Comparison of ENCODE assay signal across 18 mouse cellular contexts in genomic region chr6:118314941-118315687, GRCm38 (mm10).
A peak's percentile ranks its signal among the peaks of the same experiment; 100 is the strongest.
DNase-seq lines count a peak whose midpoint lies in the region; ATAC-seq and TF ChIP-seq lines count a peak whose summit lies in the region.
"Had no signal": no experiment of that assay in that cellular context is flagged by ENCODE, and none has a peak within 500 bp of the region (broad histone marks: within the 10 kb centered on the region; RNA-seq: fewer than 3 reads in every experiment).

No protein-coding gene starts in this region.

- H3K27ac ChIP-seq in midbrain, embryonic 11.5 days (ENCODE audit: low read depth, low read length), result no peak overlapping the region
- H3K27ac ChIP-seq in midbrain, embryonic 13.5 days, result no peak overlapping the region
- no peak overlapping the region for H3K27ac ChIP-seq in intestine, embryonic 15.5 days
- no peak overlapping the region for H3K27ac ChIP-seq in stomach, embryonic 16.5 days (ENCODE audit: low read length)
- H3K27ac ChIP-seq in cerebellum, adult 2 months (ENCODE audit: insufficient read depth, low read length), result no peak overlapping the region
- no peak overlapping the region for H3K27ac ChIP-seq in layer of hippocampus, adult 2 months
- H3K27ac ChIP-seq: embryonic facial prominence, embryonic 13.5 days; forebrain, embryonic 13.5 days; gastrocnemius, adult 2 months; limb, embryonic 15.5 days; neural tube, embryonic 15.5 days had no signal

- WGBS in midbrain, embryonic 11.5 days, result 50% methylated on average over 13 of the region's 13 CpGs
- WGBS in midbrain, embryonic 13.5 days, result 38% methylated on average over 13 of the region's 13 CpGs
- WGBS in intestine, embryonic 15.5 days, result 37% methylated on average over 13 of the region's 13 CpGs
- WGBS in stomach, embryonic 16.5 days, result 34% methylated on average over 13 of the region's 13 CpGs
- WGBS in cerebellum, adult 2 months, result 35% methylated on average over 13 of the region's 13 CpGs

- DNase-seq in midbrain, embryonic 11.5 days (ENCODE audit: low spot score, missing footprints), result peak; percentile 81
- DNase-seq in embryo, embryonic 10.5 days (ENCODE audit: low spot score), result peak; percentile 24
- DNase-seq in cerebellum, adult 2 months, result no peak
- DNase-seq in layer of hippocampus, adult 2 months (ENCODE audit: low spot score in 2 of 2), result no peak
- DNase-seq: cerebellum, adult 9-10 months; gastrocnemius, adult 2 months; heart, postnatal 4 days; kidney, adult 8-10 months; lung, embryonic 14.5 days; thymus, postnatal 4 days had no signal

- no peaks in the 10 kb centered on the region for H3K36me3 ChIP-seq in midbrain, embryonic 11.5 days (ENCODE audit: control insufficient read depth, insufficient read depth, low read length)
- no peaks in the 10 kb centered on the region for H3K36me3 ChIP-seq in midbrain, embryonic 13.5 days
- H3K36me3 ChIP-seq in intestine, embryonic 15.5 days, result no peaks in the 10 kb centered on the region
- no peaks in the 10 kb centered on the region for H3K36me3 ChIP-seq in stomach, embryonic 16.5 days (ENCODE audit: control insufficient read depth, insufficient read depth, low read length)
- H3K36me3 ChIP-seq: embryonic facial prominence, embryonic 13.5 days; limb, embryonic 15.5 days; neural tube, embryonic 15.5 days had no signal

- H3K9ac ChIP-seq in midbrain, embryonic 11.5 days (ENCODE audit: low read length), result no peak overlapping the region
- H3K9ac ChIP-seq in midbrain, embryonic 13.5 days (replicated peaks), result no peak overlapping the region
- no peak overlapping the region for H3K9ac ChIP-seq in intestine, embryonic 15.5 days
- H3K9ac ChIP-seq in stomach, embryonic 16.5 days (ENCODE audit: low read length), result no peak overlapping the region; the same call in 1 of the 2 replicates
- H3K9ac ChIP-seq: embryonic facial prominence, embryonic 13.5 days; forebrain, embryonic 13.5 days; limb, embryonic 15.5 days; lung, embryonic 14.5 days; neural tube, embryonic 15.5 days had no signal

- no peak overlapping the region for H3K4me2 ChIP-seq in midbrain, embryonic 11.5 days
- H3K4me2 ChIP-seq in midbrain, embryonic 13.5 days (replicated peaks), result no peak overlapping the region
- no peak overlapping the region for H3K4me2 ChIP-seq in intestine, embryonic 15.5 days (replicated peaks)
- no peak overlapping the region for H3K4me2 ChIP-seq in stomach, embryonic 16.5 days (ENCODE audit: low read depth, low read length)
- H3K4me2 ChIP-seq: embryonic facial prominence, embryonic 13.5 days; forebrain, embryonic 13.5 days; limb, embryonic 15.5 days; lung, embryonic 14.5 days; neural tube, embryonic 15.5 days had no signal

- no peak overlapping the region for H3K4me3 ChIP-seq in midbrain, embryonic 11.5 days (ENCODE audit: low read depth, low read length)
- no peak overlapping the region for H3K4me3 ChIP-seq in midbrain, embryonic 13.5 days (replicated peaks)
- no peak overlapping the region for H3K4me3 ChIP-seq in intestine, embryonic 15.5 days (replicated peaks)
- H3K4me3 ChIP-seq in stomach, embryonic 16.5 days (replicated peaks; ENCODE audit: low read length), result no peak overlapping the region
- H3K4me3 ChIP-seq in cerebellum, adult 2 months (replicated peaks; ENCODE audit: insufficient read depth, low read depth, low read length), result no peak overlapping the region
- no peak overlapping the region for H3K4me3 ChIP-seq in layer of hippocampus, adult 2 months
- H3K4me3 ChIP-seq: embryonic facial prominence, embryonic 13.5 days; forebrain, embryonic 13.5 days; gastrocnemius, adult 2 months; limb, embryonic 15.5 days; neural tube, embryonic 15.5 days had no signal

- peaks cover 3% of the 10 kb centered on the region; the same call in 1 of the 2 replicates for H3K4me1 ChIP-seq in midbrain, embryonic 11.5 days (ENCODE audit: control insufficient read depth, insufficient read depth, low read length)
- H3K4me1 ChIP-seq in midbrain, embryonic 13.5 days (replicated peaks), result 0 out of 2 replicates have a peak, but pooled peaks cover 7% of the 10 kb centered on the region
- no peaks in the 10 kb centered on the region for H3K4me1 ChIP-seq in intestine, embryonic 15.5 days (replicated peaks)
- 0 out of 2 replicates have a peak, but pooled peaks cover 3% of the 10 kb centered on the region for H3K4me1 ChIP-seq in stomach, embryonic 16.5 days (ENCODE audit: control insufficient read depth, insufficient read depth, low read length)
- H3K4me1 ChIP-seq in cerebellum, adult 2 months (ENCODE audit: control insufficient read depth, insufficient read depth, low read length), result no peaks in the 10 kb centered on the region
- H3K4me1 ChIP-seq: forebrain, embryonic 13.5 days had no signal

- no peak for TF ChIP-seq CTCF in cerebellum, adult 2 months (IDR thresholded peaks at IDR 0.05; ENCODE audit: borderline replicate concordance, insufficient read depth, low read depth, low read length)
- no peak for TF ChIP-seq CTCF in layer of hippocampus, adult 2 months (conservative IDR thresholded peaks at IDR 0.05)

- no peaks in the 10 kb centered on the region for H3K9me3 ChIP-seq in midbrain, embryonic 11.5 days (ENCODE audit: control insufficient read depth, low read length)
- H3K9me3 ChIP-seq in midbrain, embryonic 13.5 days, result no peaks in the 10 kb centered on the region
- H3K9me3 ChIP-seq in intestine, embryonic 15.5 days, result no peaks in the 10 kb centered on the region
- no peaks in the 10 kb centered on the region for H3K9me3 ChIP-seq in stomach, embryonic 16.5 days (replicated peaks; ENCODE audit: control insufficient read depth, low read length)
- H3K9me3 ChIP-seq: embryonic facial prominence, embryonic 13.5 days; forebrain, embryonic 13.5 days; limb, embryonic 15.5 days; neural tube, embryonic 15.5 days had no signal

- no peak for ATAC-seq in midbrain, embryonic 11.5 days (ENCODE audit: low FRiP score)
- no peak for ATAC-seq in midbrain, embryonic 13.5 days
- peak; percentile 56; the same call in 1 of the 2 replicates for ATAC-seq in intestine, embryonic 15.5 days
- peak; percentile 56; the same call in 1 of the 2 replicates for ATAC-seq in stomach, embryonic 16.5 days (ENCODE audit: insufficient read depth, low FRiP score)
- no peak for ATAC-seq in cerebellum, adult (ENCODE audit: insufficient number of reproducible peaks, low FRiP score, low TSS enrichment)
- ATAC-seq: forebrain, embryonic 13.5 days had no signal

- H3K27me3 ChIP-seq in midbrain, embryonic 11.5 days (ENCODE audit: control insufficient read depth, insufficient read depth, low read length), result no peaks in the 10 kb centered on the region
- 0 out of 2 replicates have a peak, but pooled peaks cover 3% of the 10 kb centered on the region for H3K27me3 ChIP-seq in midbrain, embryonic 13.5 days
- no peaks in the 10 kb centered on the region for H3K27me3 ChIP-seq in intestine, embryonic 15.5 days (replicated peaks)
- no peaks in the 10 kb centered on the region for H3K27me3 ChIP-seq in stomach, embryonic 16.5 days (ENCODE audit: control insufficient read depth, insufficient read depth, low read length)
- no peaks in the 10 kb centered on the region for H3K27me3 ChIP-seq in cerebellum, adult 2 months (ENCODE audit: control insufficient read depth, insufficient read depth, low read length)
- H3K27me3 ChIP-seq: embryonic facial prominence, embryonic 13.5 days; forebrain, embryonic 13.5 days; limb, embryonic 15.5 days; neural tube, embryonic 15.5 days had no signal

- TF ChIP-seq POLR2A in cerebellum, adult 2 months (IDR thresholded peaks at IDR 0.05; ENCODE audit: borderline replicate concordance, insufficient read depth, low read length), result no peak

Comparison
In these comparisons a context has a peak if more than half of its experiments do, and no peak if none do; other contexts are left out.
1. ATAC-seq: peak in intestine, embryonic 15.5 days (single experiment) and stomach, embryonic 16.5 days (single experiment); none in midbrain, embryonic 11.5 days (single experiment), midbrain, embryonic 13.5 days (single experiment) and cerebellum, adult (single experiment).
2. DNase-seq: peak in midbrain, embryonic 11.5 days (single experiment) and embryo, embryonic 10.5 days (single experiment); none in cerebellum, adult 2 months (0 of 2) and layer of hippocampus, adult 2 months (0 of 2).